Mouse (Mus musculus): ENCODE measurements around the gene Gm8926. TPM values are rescaled to one million over a fixed set of nuclear protein-coding genes. Genes with fewer than 3 reads are reported as not detected.

Gm8926 gene
- not detected in 2 replicates for polyA plus RNA-seq (2012; rRNA removed)

GRCm38 (mm10) chr5:11770248-11770647, at the start of gene Gm8926:
Gene Gm8926, plus strand, starts transcription at chr5:11770548.

Other genes with a start within 250 kb of the Gm8926 start
- not detected in 2 replicates for gene Gm6460, start 175.6 kb upstream of the Gm8926 start, polyA plus RNA-seq (2012; rRNA removed)
- gene Gm8922, start 88.6 kb upstream of the Gm8926 start, polyA plus RNA-seq (2012; rRNA removed) = not detected in 2 replicates
- not detected in 2 replicates for gene Gm6465, start 75.0 kb downstream of the Gm8926 start, polyA plus RNA-seq (2012; rRNA removed)
- gene 4933402N22Rik, start 147.5 kb downstream of the Gm8926 start, polyA plus RNA-seq (2012; rRNA removed) = not detected in 2 replicates

Measured in stomach, adult 2 months (tissue).